Mouse (Mus musculus) CD4-positive, CD25-positive, alpha-beta regulatory T cell, adult 9 weeks (primary cell): ENCODE results near the gene Rcc1. TPM values are rescaled to one million over a fixed set of nuclear protein-coding genes. Genes with fewer than 3 reads are reported as not detected.

Experiments
- polyA plus RNA-seq: library from polyadenylated mRNA; unstranded; fragments of 100-300 nt; shearing (Covaris generic); gene quantifications from one replicate; pipeline ENCODE4 v1.2.1, GENCODE M21; 2017

Gene Rcc1
- polyA plus RNA-seq: 32.7 TPM

DNA sequence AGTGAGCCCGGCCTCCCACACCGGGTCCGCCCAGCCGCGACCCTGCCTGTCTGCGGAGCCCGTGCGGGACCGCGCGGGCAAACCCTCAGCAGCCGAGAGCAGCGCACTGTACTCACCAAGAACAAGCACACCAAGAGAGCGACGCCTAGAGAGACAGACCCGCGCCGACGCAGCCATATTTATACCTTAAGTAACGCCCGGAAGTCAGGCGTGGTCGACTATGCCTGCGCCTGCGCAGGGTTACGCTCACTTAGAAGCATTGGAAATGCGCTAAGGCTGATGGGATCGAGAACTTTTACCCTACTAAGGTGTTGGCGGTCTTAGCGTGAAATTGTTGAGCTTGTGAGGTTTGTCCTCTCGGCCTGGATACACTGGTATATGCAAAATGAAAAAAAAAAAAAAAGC is at the start of gene Rcc1:
Gene Rcc1 (minus strand): TSS at position 125 of the 405 bp plus-strand sequence.

DNA sequence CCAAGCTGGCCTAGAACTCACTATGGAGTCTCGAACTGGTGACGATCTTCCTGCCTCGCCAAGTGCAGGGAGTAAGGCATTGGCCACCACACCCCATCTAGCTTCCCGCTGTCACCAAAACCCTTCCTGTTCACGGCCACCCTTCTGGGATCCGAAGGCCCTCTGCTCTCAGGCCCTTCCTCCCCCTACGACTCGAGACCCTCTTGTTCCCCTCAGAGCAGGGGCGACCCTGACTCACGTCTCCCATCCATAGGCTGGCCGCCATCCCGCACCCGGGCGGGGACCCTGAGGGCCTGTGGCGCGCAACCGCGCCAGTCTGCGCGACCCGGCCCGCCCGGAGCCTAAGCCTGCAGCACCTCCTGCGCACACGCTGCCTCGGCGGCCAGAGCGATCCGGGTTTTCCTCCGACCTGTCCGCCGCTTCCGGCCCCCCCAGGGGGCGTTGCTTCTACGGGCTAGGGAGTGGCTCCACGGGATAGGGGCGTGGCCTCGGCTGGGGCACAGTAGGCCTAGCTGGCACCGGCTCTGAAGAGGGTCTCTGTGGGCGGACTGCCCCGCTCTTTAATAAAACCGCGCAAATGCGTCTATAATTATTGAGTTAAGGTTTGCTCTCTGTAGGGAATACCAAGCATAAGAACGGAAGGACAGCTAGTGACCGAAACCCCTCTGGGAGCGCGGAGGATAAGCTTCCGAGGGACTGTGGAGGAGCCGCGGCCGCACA is 24.1 kb downstream of the Rcc1 start, which contains the start of gene Trnau1ap:
Gene Trnau1ap (minus strand): TSS at position 424 of the 720 bp plus-strand sequence.

DNA sequence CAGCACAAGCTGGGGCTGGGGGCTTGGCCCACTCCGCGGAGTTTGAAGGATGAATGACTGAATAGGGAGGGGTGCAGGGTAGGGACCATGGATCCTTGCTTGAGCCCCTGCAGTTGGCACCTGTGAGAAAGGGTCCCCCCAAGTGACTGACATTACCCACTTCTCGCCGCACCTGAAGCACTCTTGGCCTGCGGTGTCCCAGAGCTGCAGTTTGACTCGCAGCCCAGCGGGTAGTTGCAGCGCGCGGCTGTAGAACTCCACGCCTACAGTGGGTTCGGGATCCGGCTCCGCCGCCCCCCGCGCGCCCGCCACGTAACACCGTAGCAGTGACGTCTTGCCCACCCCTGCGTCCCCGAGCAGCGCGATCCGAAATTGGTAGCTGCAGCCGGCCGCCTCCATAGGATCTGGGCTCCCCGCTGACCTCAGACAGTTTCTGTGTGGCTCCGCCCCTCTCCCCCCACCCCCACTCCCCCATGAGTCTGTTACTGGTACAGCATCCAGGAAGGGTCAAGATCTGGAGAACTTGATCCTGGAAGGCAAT is 50.4 kb downstream of the Rcc1 start, which contains the start of gene Rab42:
Gene Rab42 (minus strand): TSS at position 447 of the 541 bp plus-strand sequence.

Other genes starting within 250 kb of the Rcc1 start
- not detected for gene Oprd1, start 209.1 kb downstream of the Rcc1 start, polyA plus RNA-seq
- gene Ythdf2, start 141.3 kb downstream of the Rcc1 start, polyA plus RNA-seq: 78.3 TPM
- gene Gmeb1, start 92.0 kb downstream of the Rcc1 start, polyA plus RNA-seq: 6.7 TPM
- 89.7 TPM for gene Taf12, start 79.2 kb downstream of the Rcc1 start, polyA plus RNA-seq
- 0.74 TPM for gene Rab42, start 50.2 kb downstream of the Rcc1 start, polyA plus RNA-seq
- 35.4 TPM for gene Trnau1ap, start 24.1 kb downstream of the Rcc1 start, polyA plus RNA-seq
- 4.5 TPM for gene Phactr4, start 68.9 kb upstream of the Rcc1 start, polyA plus RNA-seq
- 30.4 TPM for gene Med18, start 110.3 kb upstream of the Rcc1 start, polyA plus RNA-seq
- 9.8 TPM for gene Sesn2, start 156.9 kb upstream of the Rcc1 start, polyA plus RNA-seq
- gene Atpif1, start 180.1 kb upstream of the Rcc1 start, polyA plus RNA-seq: 231 TPM
- 253 TPM for gene Dnajc8, start 181.9 kb upstream of the Rcc1 start, polyA plus RNA-seq
- 0.58 TPM for gene Ptafr, start 210.5 kb upstream of the Rcc1 start, polyA plus RNA-seq